In the genomic region with DNA sequence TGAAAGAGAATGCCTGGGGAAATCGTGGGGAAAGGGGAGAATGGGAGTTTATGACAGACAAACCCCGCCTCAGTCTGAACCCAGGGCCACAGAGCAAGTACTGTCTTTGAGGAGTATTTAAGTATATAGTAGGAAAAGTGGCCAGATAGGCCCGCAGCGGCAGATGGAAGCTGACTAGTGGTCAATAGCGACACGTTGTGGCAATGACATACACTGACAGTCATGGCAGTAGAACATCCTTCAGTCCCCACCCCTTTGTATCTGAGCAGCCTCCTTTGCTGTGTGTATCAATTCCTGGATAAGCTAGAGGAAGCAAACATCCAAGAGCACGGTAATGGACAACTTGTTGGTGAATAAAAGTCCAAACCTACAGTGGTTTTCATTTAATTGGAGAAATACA, we compare ENCODE assay signal across 8 mouse cellular contexts. TPM values are rescaled to one million over a fixed set of nuclear protein-coding genes. Genes with fewer than 3 reads are reported as not detected.
DNase-seq lines count a peak whose midpoint lies in the region; ATAC-seq and TF ChIP-seq lines count a peak whose summit lies in the region.

No protein-coding gene starts in this region.

- H3K27me3 ChIP-seq in limb, embryonic 14.5 days (ENCODE audit: control insufficient read depth, insufficient read depth, low read length) = no peaks in the 10 kb centered on the region
- no peaks in the 10 kb centered on the region for H3K27me3 ChIP-seq in neural tube, embryonic 11.5 days (ENCODE audit: control insufficient read depth, insufficient read depth, low read length)

- no peak overlapping the region for H3K9ac ChIP-seq in limb, embryonic 14.5 days (ENCODE audit: low read depth, low read length, severe bottlenecking)
- H3K9ac ChIP-seq in neural tube, embryonic 11.5 days (ENCODE audit: low read length) = no peak overlapping the region

- no peak overlapping the region for H3K4me3 ChIP-seq in cortical plate, adult 2 months (ENCODE audit: insufficient read depth, low read length)
- no peak overlapping the region for H3K4me3 ChIP-seq in limb, embryonic 14.5 days (replicated peaks; ENCODE audit: low read length)
- no peak overlapping the region for H3K4me3 ChIP-seq in neural tube, embryonic 11.5 days (ENCODE audit: low read depth, low read length)

- no peak overlapping the region for H3K27ac ChIP-seq in cortical plate, adult 2 months (ENCODE audit: insufficient read depth, low read length)
- no peak overlapping the region for H3K27ac ChIP-seq in limb, embryonic 14.5 days (replicated peaks; ENCODE audit: low read depth, low read length)
- no peak overlapping the region for H3K27ac ChIP-seq in neural tube, embryonic 11.5 days (ENCODE audit: low read depth, low read length)

- H3K9me3 ChIP-seq in limb, embryonic 14.5 days (ENCODE audit: control insufficient read depth, low read length) = no peaks in the 10 kb centered on the region
- H3K9me3 ChIP-seq in neural tube, embryonic 11.5 days (ENCODE audit: control insufficient read depth, low read length) = no peaks in the 10 kb centered on the region

- 15% methylated on average over 7 of the region's 7 CpGs for WGBS in limb, embryonic 14.5 days
- WGBS in neural tube, embryonic 11.5 days = 11% methylated on average over 7 of the region's 7 CpGs

- peak; percentile 51 for TF ChIP-seq CTCF in cortical plate, adult 2 months (IDR thresholded peaks at IDR 0.05; ENCODE audit: extremely low read depth, insufficient read depth, low read length)

- ATAC-seq in hematopoietic stem cell, adult 5-6 weeks (replicated peaks in 1 of 2; ENCODE audit: insufficient read depth in 1 of 2, low FRiP score in 2 of 2, low TSS enrichment in 1 of 2, low read depth in 1 of 2, poor library complexity in 2 of 2, severe bottlenecking in 2 of 2) = peak; percentile 74 to 76; a peak in 3 of 4 replicates
- ATAC-seq in limb, embryonic 14.5 days (ENCODE audit: low FRiP score, low read depth) = no peak
- no peak for ATAC-seq in neural tube, embryonic 11.5 days (ENCODE audit: insufficient read depth, low FRiP score, low TSS enrichment)
- ATAC-seq in erythroid progenitor cell, adult 5-6 weeks (replicated peaks; ENCODE audit: low FRiP score, poor library complexity, severe bottlenecking) = no peak

- H3K36me3 ChIP-seq in limb, embryonic 14.5 days (ENCODE audit: control insufficient read depth, insufficient read depth, low read length) = no peaks in the 10 kb centered on the region
- no peaks in the 10 kb centered on the region for H3K36me3 ChIP-seq in neural tube, embryonic 11.5 days (ENCODE audit: control insufficient read depth, insufficient read depth, low read length)

- no peak overlapping the region for H3K4me2 ChIP-seq in limb, embryonic 14.5 days (replicated peaks; ENCODE audit: low read depth, low read length, severe bottlenecking)
- no peak overlapping the region for H3K4me2 ChIP-seq in neural tube, embryonic 11.5 days (ENCODE audit: low read depth)

- TF ChIP-seq POLR2A in cortical plate, adult 2 months (IDR thresholded peaks at IDR 0.05; ENCODE audit: extremely low read depth, insufficient read depth, low read length) = no peak
- no peak for TF ChIP-seq POLR2A in limb, embryonic 14.5 days (IDR thresholded peaks at IDR 0.05; ENCODE audit: borderline replicate concordance, extremely low read depth, insufficient read depth, insufficient read length)

- peak; percentile 37 for DNase-seq in layer of hippocampus, adult 11-12 months (ENCODE audit: low spot score)
- DNase-seq in layer of hippocampus, adult 9-10 months (ENCODE audit: low spot score) = no peak
- DNase-seq in MEL-GATA-1-ER (ENCODE audit: extremely low read depth, low read depth) = peak; percentile 36
- peak; percentile 32 for DNase-seq in limb, embryonic 14.5 days (ENCODE audit: low spot score)
- peak; percentile 10 for DNase-seq in neural tube, embryonic 11.5 days (ENCODE audit: low spot score)

- no peaks in the 10 kb centered on the region for H3K4me1 ChIP-seq in cortical plate, adult 2 months (ENCODE audit: control insufficient read depth, insufficient read depth, low read length)
- H3K4me1 ChIP-seq in limb, embryonic 14.5 days (ENCODE audit: control insufficient read depth, insufficient read depth, low read length) = no peaks in the 10 kb centered on the region
- H3K4me1 ChIP-seq in neural tube, embryonic 11.5 days (ENCODE audit: control insufficient read depth, insufficient read depth, low read length) = no peaks in the 10 kb centered on the region

RNA-seq across cellular contexts. Expression of gene Tsr2, which starts 20.5 kb away (rescaled TPM):
- 60.0 and 65.9 TPM in 2 replicates for polyA plus RNA-seq in cortical plate, adult 2 months (2012; rRNA removed)
- total RNA-seq in hematopoietic stem cell, adult 5-6 weeks (2017) = 42.7 and 46.9 TPM in 2 replicates
- 24.5 and 34.9 TPM in 2 replicates for polyA plus RNA-seq in limb, embryonic 14.5 days (2012; rRNA removed)
- 37.9 and 40.3 TPM in 2 replicates for polyA plus RNA-seq in limb, embryonic 14.5 days (2014; fragmentation: Nextera tagmentation; extraction: Ambion mirVana)
- polyA plus RNA-seq in neural tube, embryonic 11.5 days (2014; fragmentation: Nextera tagmentation; extraction: Ambion mirVana) = 44.8 and 47.9 TPM in 2 replicates
- total RNA-seq in erythroid progenitor cell, adult 5-6 weeks (2015; ENCODE audit: low replicate concordance) = 0.72 and 8.4 TPM in 2 replicates
- total RNA-seq in erythroid progenitor cell, adult 5-6 weeks (2017; ENCODE audit: low replicate concordance) = 7.4 and 8.9 TPM in 2 replicates

Comparison
In these comparisons a context has a peak if more than half of its experiments do, and no peak if none do; other contexts are left out.
1. ATAC-seq: peak in hematopoietic stem cell, adult 5-6 weeks (2 of 2); none in limb, embryonic 14.5 days (single experiment), neural tube, embryonic 11.5 days (single experiment) and erythroid progenitor cell, adult 5-6 weeks (single experiment).